Mouse (Mus musculus): ENCODE measurements around the gene Samt2. TPM values are rescaled to one million over a fixed set of nuclear protein-coding genes. Genes with fewer than 3 reads are reported as not detected.
"Not testable (repeated sequence)": the region's sequence is repeated elsewhere in the genome, so short reads cannot be mapped to it uniquely, and the experiment has no call there.

The Samt2 gene
- polyA plus RNA-seq (2015; fragmentation: Nextera tagmentation; extraction: Ambion mirVana), result not detected in 2 replicates

DNA sequence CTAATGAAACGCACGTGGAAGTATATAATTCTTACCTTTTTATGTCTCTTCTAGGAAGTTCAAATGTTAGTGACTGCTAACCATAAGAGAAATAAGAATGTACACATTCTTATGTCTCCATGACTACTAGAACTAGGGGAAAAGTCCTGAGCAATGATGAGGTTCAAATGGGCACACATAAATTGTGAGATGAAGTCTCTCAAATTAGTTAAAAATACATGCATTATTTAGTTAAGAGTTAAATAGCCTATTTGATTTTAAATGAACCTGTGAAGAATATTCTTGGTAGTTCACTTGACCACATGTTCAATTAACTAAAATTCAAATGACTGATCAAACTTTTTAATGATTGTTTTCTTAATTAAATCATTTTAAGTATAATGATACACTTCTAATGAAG is at the start of gene Samt2:
TSS of gene Samt2 (minus strand) at position 101 of the 400 bp plus-strand sequence.
- not testable (repeated sequence) for ATAC-seq (ENCODE audit: low FRiP score); H3K27me3 ChIP-seq
- 81% methylated on average over 2 of the region's 2 CpGs for WGBS

More for the DNA sequence above, at the start of gene Samt2:
- H3K4me3 ChIP-seq; H3K27ac ChIP-seq; H3K4me1 ChIP-seq (replicated peaks); H3K4me2 ChIP-seq; H3K9me3 ChIP-seq; H3K36me3 ChIP-seq; H3K9ac ChIP-seq: not testable (repeated sequence)

Other genes with a start within 250 kb of the Samt2 start
- not detected in 2 replicates for gene 4930524N10Rik, start 236.0 kb downstream of the Samt2 start, polyA plus RNA-seq (2015; fragmentation: Nextera tagmentation; extraction: Ambion mirVana)
- gene Samt4, start 97.4 kb downstream of the Samt2 start, polyA plus RNA-seq (2015; fragmentation: Nextera tagmentation; extraction: Ambion mirVana), result not detected in 2 replicates

Data from hindbrain, embryonic 13.5 days (tissue).